Mouse (Mus musculus) heart, postnatal 4 days (tissue): Measurements from ENCODE around the gene Arl15. TPM values are rescaled to one million over a fixed set of nuclear protein-coding genes. Genes with fewer than 3 reads are reported as not detected.
A peak's percentile ranks its signal among the peaks of the same experiment; 100 is the strongest.

Experiments
- DNase-seq: peaks from one replicate; pipeline ENCODE4 v3.0.0; 2021
- total RNA-seq, 2 experiments: library from RNA; stranded (reverse); gene quantifications; 2 replicates each; pipeline ENCODE4 v1.2.3; 2021

The Arl15 gene
- total RNA-seq, 2 experiments from 2014 or later, result 17.7 to 19.8 TPM

DNA sequence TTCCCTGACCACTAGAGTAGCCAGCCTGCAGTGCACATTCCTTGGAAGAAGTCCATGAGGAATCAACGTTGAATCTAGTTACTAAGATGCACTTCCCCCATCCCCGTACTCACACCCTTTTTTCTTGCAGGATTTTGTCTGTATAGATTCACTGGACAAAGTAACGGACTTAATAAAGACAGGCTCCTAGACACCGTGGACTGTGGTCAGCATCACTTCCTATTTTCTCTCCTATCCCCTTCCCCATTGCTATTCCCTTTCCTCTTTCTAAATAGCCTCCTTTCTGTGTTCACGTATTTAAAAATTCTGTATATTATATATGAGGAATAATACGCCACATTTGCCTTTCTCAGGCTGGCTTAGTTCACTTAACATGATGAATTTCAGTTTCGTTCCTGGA is 277.1 kb downstream of the Arl15 start:
- no peak for DNase-seq

GRCm38 (mm10) chr13:114074471-114074870 is 280.2 kb downstream of the Arl15 start:
- no peak for DNase-seq

DNA sequence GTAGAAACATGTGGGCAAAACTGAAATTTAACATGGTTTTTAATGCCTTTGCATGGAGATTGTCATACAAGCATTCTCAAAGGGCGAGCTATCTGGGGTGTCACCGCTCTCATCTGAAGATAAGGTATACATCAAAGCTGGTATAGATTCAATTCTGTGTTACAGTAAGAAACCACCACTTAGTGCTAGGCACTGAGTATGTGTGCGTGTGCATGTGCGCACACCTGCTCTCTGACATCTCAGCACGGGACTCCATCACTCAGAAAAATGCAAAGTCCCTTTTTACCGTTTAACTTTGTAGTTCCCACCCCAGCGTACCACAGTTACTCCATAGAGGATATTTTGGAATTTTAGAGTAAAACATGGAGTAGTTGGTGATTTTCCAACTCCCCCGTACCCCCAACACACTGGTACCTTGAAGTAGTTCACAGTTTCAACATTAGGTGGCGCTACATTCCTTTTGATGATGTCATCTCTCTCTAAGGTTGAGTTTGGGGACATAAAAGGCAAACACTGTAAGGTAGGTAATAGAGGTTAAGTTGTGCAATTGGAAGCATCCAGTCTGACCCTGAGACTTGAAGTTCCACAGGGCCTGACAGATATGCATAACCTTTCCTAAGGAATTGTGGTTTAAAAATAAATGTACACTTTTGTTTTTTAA is 281.5 kb downstream of the Arl15 start:
- peak; percentile 62 for DNase-seq

- no peak for DNase-seq
These were observed 282.9 kb downstream of the Arl15 start for GRCm38 (mm10) chr13:114077181-114077580.

DNA sequence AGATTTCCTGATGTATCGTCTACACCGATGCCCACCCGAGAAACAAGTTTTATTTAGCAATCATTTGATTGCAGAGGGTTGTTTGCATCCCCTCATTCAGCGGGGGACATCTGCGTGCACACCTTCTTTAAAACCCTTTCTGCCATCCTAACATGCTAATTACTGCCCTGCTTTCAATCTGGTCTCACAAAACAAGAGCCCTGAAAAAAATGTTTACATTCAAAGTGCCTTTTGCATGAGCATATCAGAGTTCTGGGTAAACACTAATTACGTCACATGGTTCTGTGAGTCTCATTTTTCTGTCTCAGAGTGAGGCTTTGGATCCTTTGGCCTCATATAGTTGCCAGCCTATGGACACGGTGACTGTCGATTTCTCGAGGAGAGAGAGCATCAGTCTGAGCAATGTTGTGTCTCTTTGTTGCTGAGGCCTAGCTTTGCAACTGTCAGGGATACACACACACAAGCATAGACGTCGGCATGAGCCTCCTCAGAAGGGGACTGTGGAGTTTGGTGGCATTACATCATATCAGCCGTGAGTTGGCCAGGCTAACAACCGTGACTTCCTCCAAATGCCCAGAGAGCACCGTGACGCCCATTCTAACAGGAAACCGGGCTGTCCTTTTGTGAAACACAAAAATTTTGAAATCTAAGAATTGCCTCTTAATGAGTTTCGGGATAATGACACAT is 283.4 kb downstream of the Arl15 start:
- no peak for DNase-seq

DNA sequence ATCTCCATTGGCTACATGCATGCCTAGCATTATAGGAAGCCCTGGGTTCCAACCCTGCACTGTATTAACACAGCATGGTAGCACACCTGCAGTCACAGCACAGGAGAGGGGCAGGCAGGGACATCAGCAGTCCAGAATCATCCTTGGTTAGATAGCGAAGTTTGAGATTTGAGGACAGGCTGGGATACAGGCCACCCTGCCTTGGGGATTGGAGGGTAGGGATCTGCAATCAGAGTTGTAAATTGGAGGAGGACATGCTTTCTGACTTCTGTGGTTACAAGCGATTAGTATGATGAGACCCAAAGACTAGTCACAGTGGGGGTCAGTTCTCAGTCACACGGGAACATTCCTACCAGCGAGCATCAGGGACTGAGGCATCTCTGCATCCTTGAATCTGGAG is 284.5 kb downstream of the Arl15 start:
- DNase-seq, result no peak

DNA sequence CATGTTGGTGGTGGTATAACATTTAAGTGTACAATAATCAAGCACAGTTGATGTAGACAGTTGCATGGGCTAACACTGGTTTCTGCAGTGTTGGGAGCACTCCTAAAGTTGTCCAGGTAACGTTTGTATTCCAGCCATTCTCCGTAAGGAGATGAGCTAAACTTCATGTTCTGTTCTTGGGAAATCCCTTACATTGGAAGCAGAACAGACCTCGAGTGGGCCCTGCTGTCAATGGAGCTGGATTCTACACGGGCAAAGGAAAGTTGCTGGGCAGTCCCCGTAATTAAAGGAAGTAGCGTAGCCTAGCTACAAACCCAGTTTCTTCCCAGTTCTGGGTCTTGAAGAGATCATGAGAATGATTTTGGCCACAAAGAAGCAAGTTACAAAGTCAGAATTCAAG is 285.4 kb downstream of the Arl15 start:
- no peak for DNase-seq

DNA sequence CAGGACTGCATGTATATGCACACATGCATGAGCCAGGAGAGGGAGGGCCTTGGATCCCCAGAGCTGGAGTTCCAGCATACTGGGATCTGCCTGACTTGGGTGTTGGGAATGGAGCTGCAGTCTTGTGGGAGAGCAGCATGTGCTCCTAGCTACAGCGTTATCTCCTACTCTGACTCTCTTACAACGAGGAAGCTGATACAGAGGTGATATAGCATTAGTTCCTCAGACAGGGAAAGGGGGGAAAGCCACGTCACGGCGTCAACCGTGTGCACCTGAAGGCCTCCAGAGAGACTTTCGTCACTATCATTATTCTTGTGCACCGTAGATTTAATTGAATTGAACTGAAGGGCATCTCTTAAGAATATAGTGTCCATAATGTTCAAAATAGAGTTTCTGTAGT is 286.2 kb downstream of the Arl15 start:
- DNase-seq, result no peak

GRCm38 (mm10) chr13:114083570-114084138 is 289.3 kb downstream of the Arl15 start:
- DNase-seq, result no peak

DNA sequence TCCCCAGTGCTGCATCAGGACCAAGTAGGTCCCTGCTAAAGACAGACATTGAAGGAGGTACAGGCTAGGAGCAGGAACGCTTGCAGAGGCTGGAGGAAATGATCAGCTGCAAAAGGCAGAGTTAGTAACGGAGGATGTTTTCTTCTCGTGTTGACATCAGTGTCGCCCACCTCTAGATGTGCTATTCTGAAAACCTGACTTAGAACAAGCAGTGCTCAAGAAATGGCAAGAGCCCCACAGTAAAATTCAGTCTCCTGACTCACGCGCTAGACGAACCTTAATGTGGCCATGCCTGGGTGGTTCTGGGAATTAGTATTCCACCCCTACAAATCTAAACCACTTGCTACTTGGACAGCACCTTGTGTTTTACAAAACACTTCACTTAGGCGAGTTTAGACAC is 291.1 kb downstream of the Arl15 start:
- DNase-seq, result no peak

DNA sequence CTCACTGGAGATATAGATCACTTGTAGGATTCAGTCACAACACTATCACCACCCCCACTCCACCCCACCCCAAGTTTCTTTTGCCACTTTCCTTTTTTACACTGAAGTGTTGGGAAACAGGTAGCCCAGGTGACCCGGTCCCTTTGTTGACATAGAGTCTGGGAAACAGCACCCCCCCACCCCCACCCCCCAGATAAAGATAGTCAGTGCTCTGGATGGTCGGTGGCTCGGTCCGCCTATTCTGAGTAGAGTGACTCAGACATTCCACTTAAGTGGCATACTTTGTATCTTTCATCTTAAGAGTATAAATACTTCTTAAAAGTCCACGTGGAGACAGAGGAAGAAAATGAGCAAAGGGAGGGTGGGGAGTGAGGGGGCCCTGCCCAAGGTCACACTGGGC is 292.0 kb downstream of the Arl15 start:
- DNase-seq, result no peak

DNA sequence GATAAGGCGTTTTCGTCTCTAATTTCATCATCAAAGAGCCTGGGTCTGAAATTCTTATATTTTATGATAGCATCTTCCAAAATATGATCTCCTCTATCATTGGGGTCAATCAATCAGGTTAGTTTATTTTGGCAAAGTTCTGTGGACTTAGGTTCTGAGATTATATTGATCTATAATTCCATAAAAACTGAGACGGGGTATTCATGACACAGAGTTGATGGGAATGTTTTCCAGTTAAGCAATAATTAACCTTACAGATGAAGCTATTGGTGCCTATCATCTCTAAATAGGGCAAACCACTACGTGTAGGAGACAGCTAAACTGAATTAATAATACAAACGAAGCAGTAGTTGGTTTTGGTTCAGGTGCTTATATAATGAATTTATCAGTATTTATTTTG is 292.5 kb downstream of the Arl15 start:
- no peak for DNase-seq

GRCm38 (mm10) chr13:114087696-114088465 is 293.6 kb downstream of the Arl15 start:
- no peak for DNase-seq

GRCm38 (mm10) chr13:114090786-114091185 is 296.5 kb downstream of the Arl15 start:
- no peak for DNase-seq

- no peak for DNase-seq
These were observed 296.9 kb downstream of the Arl15 start for GRCm38 (mm10) chr13:114091231-114091630.

DNA sequence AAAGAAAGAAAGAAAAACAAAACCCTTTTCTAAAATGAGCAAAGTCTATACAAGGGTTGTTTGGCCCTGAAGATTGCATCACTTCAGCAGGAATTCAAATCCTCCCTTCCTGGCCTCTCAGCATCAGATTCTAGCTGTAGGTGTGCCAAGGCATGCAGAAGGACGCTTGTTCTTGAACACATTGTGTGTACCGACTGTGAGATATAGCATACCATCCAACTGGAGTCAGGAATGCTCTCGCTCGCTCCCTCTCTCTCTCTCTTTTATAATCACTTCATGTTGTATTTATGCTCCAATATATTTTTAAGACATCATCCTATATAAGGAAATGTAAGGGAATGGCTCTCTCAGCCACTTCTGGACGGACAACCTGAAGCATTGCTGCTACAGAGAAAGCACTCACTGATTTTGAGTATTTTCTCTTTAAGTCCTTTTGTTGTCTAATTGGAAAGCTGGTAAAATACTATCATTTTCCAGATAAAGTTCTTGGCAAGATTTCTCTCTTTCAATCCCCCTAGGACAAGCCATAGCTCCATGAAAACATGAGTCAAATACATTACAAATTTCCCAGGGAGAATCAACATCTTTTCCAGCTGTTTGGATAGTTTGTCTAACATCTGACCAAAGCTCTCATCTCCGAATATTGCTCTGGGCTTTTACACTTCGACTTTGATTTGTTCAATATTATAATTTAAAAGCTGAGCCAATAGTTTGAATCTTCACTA is 300.0 kb downstream of the Arl15 start:
- no peak for DNase-seq

DNA sequence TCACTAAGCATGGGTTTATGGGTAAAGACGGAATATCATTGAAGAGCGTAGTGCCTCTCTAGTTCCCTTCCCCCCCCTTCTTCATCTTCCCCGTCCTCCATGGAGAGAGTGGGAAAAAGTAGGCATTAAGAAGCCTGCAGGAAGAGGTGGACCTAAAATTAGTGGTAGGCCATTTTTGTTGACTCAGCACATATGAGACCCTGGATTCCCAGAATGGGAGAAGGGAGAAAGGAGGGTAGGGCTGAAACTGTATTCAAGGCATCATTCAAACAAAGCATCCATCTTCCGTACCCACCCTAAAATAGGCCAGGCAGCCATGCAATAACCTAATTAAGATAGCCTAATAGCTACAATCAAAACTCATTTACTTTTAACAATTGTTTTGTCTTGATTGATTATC is 301.1 kb downstream of the Arl15 start:
- no peak for DNase-seq

DNA sequence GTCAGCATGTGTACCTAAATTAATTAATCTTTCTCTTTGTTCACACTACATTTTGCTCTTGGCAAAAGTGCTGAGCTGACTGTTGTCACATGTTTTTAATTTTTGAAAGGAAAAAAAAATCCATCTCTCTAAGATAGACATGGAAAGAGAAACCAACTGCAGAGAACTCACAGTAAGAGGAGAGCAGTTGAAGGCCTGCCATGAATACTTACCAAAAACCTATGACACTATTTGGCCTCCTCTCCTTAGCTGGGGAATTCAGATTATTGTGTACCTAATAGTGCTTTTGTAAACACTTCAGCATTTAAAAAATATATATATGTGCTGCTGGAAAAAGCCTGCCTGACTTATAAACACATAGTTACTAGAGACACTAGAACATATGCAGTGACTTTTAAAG is 302.1 kb downstream of the Arl15 start:
- DNase-seq, result no peak

DNA sequence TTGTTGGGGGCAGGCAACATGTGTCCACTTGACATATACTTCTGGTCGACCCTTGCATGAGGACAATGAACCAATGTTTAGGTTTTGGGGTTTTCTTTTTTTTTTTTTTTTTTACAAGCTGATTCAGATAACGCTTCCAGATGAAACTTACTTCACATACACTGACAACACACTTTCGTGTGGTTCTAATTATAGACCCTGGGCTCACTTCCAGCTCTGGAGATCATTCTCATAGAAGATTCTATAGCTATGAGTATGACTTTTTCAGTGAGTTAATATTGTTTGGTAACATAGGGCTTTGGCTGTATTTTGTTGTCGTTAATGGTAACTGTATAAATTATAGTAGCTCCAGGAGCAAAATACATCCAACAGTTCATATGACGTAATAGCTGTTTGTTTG is 306.9 kb downstream of the Arl15 start:
- DNase-seq, result no peak

DNA sequence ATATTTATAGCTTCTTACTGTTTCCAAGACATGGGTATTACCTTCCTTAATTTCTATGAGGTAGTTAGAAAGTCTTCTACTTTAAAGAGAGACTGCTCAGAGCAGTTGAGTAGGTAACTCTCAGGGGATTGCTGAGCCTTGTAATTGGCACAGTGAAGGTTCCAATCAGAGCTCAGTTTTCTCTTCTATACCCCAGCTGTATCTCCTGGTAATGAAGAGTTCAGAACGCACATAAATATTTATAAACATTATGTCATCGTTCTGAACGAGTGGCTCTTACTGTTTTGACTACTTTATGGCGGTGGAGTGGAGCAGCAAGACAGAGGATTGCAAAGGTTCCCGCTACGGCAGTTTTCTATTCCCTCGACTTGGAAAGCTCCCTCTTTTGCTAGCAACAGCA is 311.8 kb downstream of the Arl15 start:
- no peak for DNase-seq

- DNase-seq, result no peak
These were observed 313.2 kb downstream of the Arl15 start for GRCm38 (mm10) chr13:114107499-114107898.

- no peak for DNase-seq
These were observed 315.1 kb downstream of the Arl15 start for GRCm38 (mm10) chr13:114109441-114109840.

DNA sequence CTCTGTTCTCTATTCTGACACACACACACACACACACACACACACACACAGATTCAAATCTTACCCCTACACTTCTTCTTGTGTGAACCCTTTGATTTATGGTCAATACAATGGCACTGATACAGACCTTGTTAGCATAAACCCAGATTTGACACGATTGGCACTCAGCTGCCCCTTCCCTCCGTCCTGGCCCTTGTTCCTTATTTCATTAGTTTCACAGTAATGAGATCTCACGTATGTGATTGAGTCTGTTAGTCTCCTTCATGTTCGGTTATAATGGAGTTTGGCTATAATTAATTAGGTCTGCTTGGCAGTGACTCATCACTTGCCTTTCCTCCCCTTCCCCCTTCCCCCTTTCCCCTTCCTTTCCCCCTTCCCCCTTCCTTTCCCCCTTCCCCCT is 315.5 kb downstream of the Arl15 start:
- DNase-seq, result no peak
